Mouse (Mus musculus): ENCODE results near the gene Pnldc1. TPM values are rescaled to one million over a fixed set of nuclear protein-coding genes. Genes with fewer than 3 reads are reported as not detected.
A peak's percentile ranks its signal among the peaks of the same experiment; 100 is the strongest.
"Not testable (repeated sequence)": the region's sequence is repeated elsewhere in the genome, so short reads cannot be mapped to it uniquely, and the experiment has no call there.

The Pnldc1 gene
- polyA plus RNA-seq, 1 experiment from 2014 or later: 0.64 TPM

- no peaks in the 10 kb centered on the region for H3K9me3 ChIP-seq (ENCODE audit: low read length)
- peaks cover 13% of the 10 kb centered on the region for H3K4me1 ChIP-seq (ENCODE audit: insufficient read depth, low read length)
- ATAC-seq (ENCODE audit: low FRiP score, low TSS enrichment): 0 out of 2 replicates have a peak, but pooled peaks have one; percentile 14
- under 1% methylated on average over 18 of the region's 18 CpGs for WGBS
- peak within 1 kb of the TSS; percentile 93 for H3K4me3 ChIP-seq (ENCODE audit: low read length)
- peaks cover 40% of the 10 kb centered on the region for H3K36me3 ChIP-seq (ENCODE audit: insufficient read depth, low read length)
- H3K27ac ChIP-seq (ENCODE audit: low read length): peak within 1 kb of the TSS; percentile 95
- H3K4me2 ChIP-seq (replicated peaks; ENCODE audit: low read depth, low read length): peak within 1 kb of the TSS; percentile 91
- peak within 1 kb of the TSS; percentile 99 for H3K9ac ChIP-seq (replicated peaks; ENCODE audit: low read length)
- H3K27me3 ChIP-seq (ENCODE audit: insufficient read depth, low read length): no peaks in the 10 kb centered on the region
Observed at GRCm38 (mm10) chr17:12915488-12915880, 5.5 kb upstream of the Pnldc1 start, which contains the start of gene Tcp1. Tcp1 (plus strand) TSS chr17:12915701.

GRCm38 (mm10) chr17:12910391-12910790 is 361 bp upstream of the Pnldc1 start:
- H3K36me3 ChIP-seq (ENCODE audit: insufficient read depth, low read length): peaks cover 25% of the 10 kb centered on the region
- no peak overlapping the region for H3K4me2 ChIP-seq (replicated peaks; ENCODE audit: low read depth, low read length)
- peaks cover 6% of the 10 kb centered on the region; the same call in 1 of the 2 replicates for H3K4me1 ChIP-seq (ENCODE audit: insufficient read depth, low read length)
- H3K9ac ChIP-seq (replicated peaks; ENCODE audit: low read length): no peak overlapping the region
- 92% methylated on average over 8 of the region's 8 CpGs for WGBS
- no peak overlapping the region for H3K4me3 ChIP-seq (ENCODE audit: low read length)
- no peak overlapping the region for H3K27ac ChIP-seq (ENCODE audit: low read length)
- H3K27me3 ChIP-seq (ENCODE audit: insufficient read depth, low read length): no peaks in the 10 kb centered on the region
- ATAC-seq (ENCODE audit: low FRiP score, low TSS enrichment): no peak
- no peaks in the 10 kb centered on the region for H3K9me3 ChIP-seq (ENCODE audit: low read length)

- no peaks in the 10 kb centered on the region for H3K4me1 ChIP-seq (ENCODE audit: insufficient read depth, low read length)
- H3K36me3 ChIP-seq (ENCODE audit: insufficient read depth, low read length): peaks cover 13% of the 10 kb centered on the region; the same call in 1 of the 2 replicates
- no peak for ATAC-seq (ENCODE audit: low FRiP score, low TSS enrichment)
- no peak overlapping the region for H3K4me2 ChIP-seq (replicated peaks; ENCODE audit: low read depth, low read length)
- no peaks in the 10 kb centered on the region for H3K27me3 ChIP-seq (ENCODE audit: insufficient read depth, low read length)
- no peaks in the 10 kb centered on the region for H3K9me3 ChIP-seq (ENCODE audit: low read length)
- H3K9ac ChIP-seq (replicated peaks; ENCODE audit: low read length): no peak overlapping the region
- no peak overlapping the region for H3K27ac ChIP-seq (ENCODE audit: low read length)
- H3K4me3 ChIP-seq (ENCODE audit: low read length): no peak overlapping the region
- WGBS: 87% methylated on average over 9 of the region's 9 CpGs
Observed at GRCm38 (mm10) chr17:12906436-12906835, 3.6 kb downstream of the Pnldc1 start.

- H3K4me2 ChIP-seq (replicated peaks; ENCODE audit: low read depth, low read length): no peak overlapping the region
- no peaks in the 10 kb centered on the region for H3K9me3 ChIP-seq (ENCODE audit: low read length)
- 86% methylated on average over 4 of the region's 4 CpGs for WGBS
- no peak overlapping the region for H3K9ac ChIP-seq (replicated peaks; ENCODE audit: low read length)
- no peak overlapping the region for H3K4me3 ChIP-seq (ENCODE audit: low read length)
- H3K27me3 ChIP-seq (ENCODE audit: insufficient read depth, low read length): no peaks in the 10 kb centered on the region
- no peak overlapping the region for H3K27ac ChIP-seq (ENCODE audit: low read length)
- H3K4me1 ChIP-seq (ENCODE audit: insufficient read depth, low read length): no peaks in the 10 kb centered on the region
- ATAC-seq (ENCODE audit: low FRiP score, low TSS enrichment): no peak
- peaks cover 10% of the 10 kb centered on the region; the same call in 1 of the 2 replicates for H3K36me3 ChIP-seq (ENCODE audit: insufficient read depth, low read length)
Observed at GRCm38 (mm10) chr17:12905810-12906209, 4.2 kb downstream of the Pnldc1 start.

GRCm38 (mm10) chr17:12904349-12904748 is 5.7 kb downstream of the Pnldc1 start:
- Histone ChIP-seq H3K36me3 (ENCODE audit: insufficient read depth, low read length) (peaks cover 10% of the 10 kb centered on the region; the same call in 1 of the 2 replicates), H3K4me1 (ENCODE audit: insufficient read depth, low read length) (no peaks in the 10 kb centered on the region), H3K4me2 (replicated peaks; ENCODE audit: low read depth, low read length) (no peak overlapping the region), H3K9ac (replicated peaks; ENCODE audit: low read length) (no peak overlapping the region), H3K27ac (ENCODE audit: low read length) (no peak overlapping the region), H3K4me3 (ENCODE audit: low read length) (no peak overlapping the region), H3K27me3 (ENCODE audit: insufficient read depth, low read length) (no peaks in the 10 kb centered on the region), H3K9me3 (ENCODE audit: low read length) (no peaks in the 10 kb centered on the region)
- ATAC-seq (ENCODE audit: low FRiP score, low TSS enrichment): no peak
- WGBS: 82% methylated on average over 1 of the region's 1 CpGs

GRCm38 (mm10) chr17:12903372-12904333 is 6.4 kb downstream of the Pnldc1 start:
- no peak overlapping the region for H3K4me2 ChIP-seq (replicated peaks; ENCODE audit: low read depth, low read length)
- H3K36me3 ChIP-seq (ENCODE audit: insufficient read depth, low read length): peaks cover 10% of the 10 kb centered on the region; the same call in 1 of the 2 replicates
- peak; percentile 36; the same call in 1 of the 2 replicates for ATAC-seq (ENCODE audit: low FRiP score, low TSS enrichment)
- H3K9ac ChIP-seq (replicated peaks; ENCODE audit: low read length): no peak overlapping the region
- no peaks in the 10 kb centered on the region for H3K27me3 ChIP-seq (ENCODE audit: insufficient read depth, low read length)
- 0 out of 2 replicates have a peak overlapping the region, but pooled peaks have one; percentile 24 for H3K27ac ChIP-seq (ENCODE audit: low read length)
- WGBS: 33% methylated on average over 11 of the region's 12 CpGs
- no peaks in the 10 kb centered on the region for H3K4me1 ChIP-seq (ENCODE audit: insufficient read depth, low read length)
- H3K4me3 ChIP-seq (ENCODE audit: low read length): no peak overlapping the region
- H3K9me3 ChIP-seq (ENCODE audit: low read length): no peaks in the 10 kb centered on the region

GRCm38 (mm10) chr17:12902291-12902690 is 7.7 kb downstream of the Pnldc1 start:
- H3K4me1 ChIP-seq (ENCODE audit: insufficient read depth, low read length): no peaks in the 10 kb centered on the region
- no peak overlapping the region for H3K4me2 ChIP-seq (replicated peaks; ENCODE audit: low read depth, low read length)
- no peak overlapping the region for H3K9ac ChIP-seq (replicated peaks; ENCODE audit: low read length)
- peaks cover 10% of the 10 kb centered on the region; the same call in 1 of the 2 replicates for H3K36me3 ChIP-seq (ENCODE audit: insufficient read depth, low read length)
- H3K27ac ChIP-seq (ENCODE audit: low read length): no peak overlapping the region
- no peak for ATAC-seq (ENCODE audit: low FRiP score, low TSS enrichment)
- no peaks in the 10 kb centered on the region for H3K9me3 ChIP-seq (ENCODE audit: low read length)
- 92% methylated on average over 6 of the region's 6 CpGs for WGBS
- H3K4me3 ChIP-seq (ENCODE audit: low read length): no peak overlapping the region
- no peaks in the 10 kb centered on the region for H3K27me3 ChIP-seq (ENCODE audit: insufficient read depth, low read length)

GRCm38 (mm10) chr17:12898607-12899006 is 11.4 kb downstream of the Pnldc1 start:
- H3K9ac ChIP-seq (replicated peaks; ENCODE audit: low read length); H3K9me3 ChIP-seq (ENCODE audit: low read length); H3K4me2 ChIP-seq (replicated peaks; ENCODE audit: low read depth, low read length); H3K4me3 ChIP-seq (ENCODE audit: low read length); ATAC-seq (ENCODE audit: low FRiP score, low TSS enrichment); H3K4me1 ChIP-seq (ENCODE audit: insufficient read depth, low read length); H3K27ac ChIP-seq (ENCODE audit: low read length); H3K27me3 ChIP-seq (ENCODE audit: insufficient read depth, low read length); H3K36me3 ChIP-seq (ENCODE audit: insufficient read depth, low read length): not testable (repeated sequence)
- 49% methylated on average over 2 of the region's 2 CpGs for WGBS

GRCm38 (mm10) chr17:12897674-12898073 is 12.4 kb downstream of the Pnldc1 start:
- H3K9ac ChIP-seq (replicated peaks; ENCODE audit: low read length): no peak overlapping the region
- H3K9me3 ChIP-seq (ENCODE audit: low read length): no peaks in the 10 kb centered on the region
- no peaks in the 10 kb centered on the region; the same call in 1 of the 2 replicates for H3K36me3 ChIP-seq (ENCODE audit: insufficient read depth, low read length)
- no peak overlapping the region for H3K27ac ChIP-seq (ENCODE audit: low read length)
- 84% methylated on average over 5 of the region's 5 CpGs for WGBS
- no peak overlapping the region for H3K4me2 ChIP-seq (replicated peaks; ENCODE audit: low read depth, low read length)
- ATAC-seq (ENCODE audit: low FRiP score, low TSS enrichment): no peak
- no peaks in the 10 kb centered on the region for H3K4me1 ChIP-seq (ENCODE audit: insufficient read depth, low read length)
- H3K27me3 ChIP-seq (ENCODE audit: insufficient read depth, low read length): no peaks in the 10 kb centered on the region
- no peak overlapping the region for H3K4me3 ChIP-seq (ENCODE audit: low read length)

- no peak for ATAC-seq (ENCODE audit: low FRiP score, low TSS enrichment)
- H3K27ac ChIP-seq (ENCODE audit: low read length): no peak overlapping the region
- no peaks in the 10 kb centered on the region for H3K4me1 ChIP-seq (ENCODE audit: insufficient read depth, low read length)
- H3K9me3 ChIP-seq (ENCODE audit: low read length): no peaks in the 10 kb centered on the region
- H3K4me2 ChIP-seq (replicated peaks; ENCODE audit: low read depth, low read length): no peak overlapping the region
- no peak overlapping the region for H3K9ac ChIP-seq (replicated peaks; ENCODE audit: low read length)
- H3K36me3 ChIP-seq (ENCODE audit: insufficient read depth, low read length): no peaks in the 10 kb centered on the region
- 90% methylated on average over 9 of the region's 9 CpGs for WGBS
- no peak overlapping the region for H3K4me3 ChIP-seq (ENCODE audit: low read length)
- H3K27me3 ChIP-seq (ENCODE audit: insufficient read depth, low read length): no peaks in the 10 kb centered on the region
Observed at GRCm38 (mm10) chr17:12892033-12892432, 18.0 kb downstream of the Pnldc1 start.

Data from kidney, embryonic 16.5 days (tissue).